Mouse (Mus musculus) heart, postnatal 25 days (tissue): ENCODE measurements around the gene Cckbr. TPM values are rescaled to one million over a fixed set of nuclear protein-coding genes. Genes with fewer than 3 reads are reported as not detected.

ENCODE experiments used
- DNase-seq: peaks from one replicate; pipeline ENCODE4 v3.0.0; 2022; ENCODE audit warnings: low spot score
- intact Hi-C: fragments of 180-260 bp; cut with DNase I; formaldehyde crosslinking; loops from one replicate; pipeline ENCODE4 v1.15.1; 2025
- total RNA-seq, 2 experiments: library from RNA; stranded (reverse); gene quantifications; 2 replicates each; pipeline ENCODE4 v1.2.3; 2021

The Cckbr gene
- total RNA-seq, 2 experiments from 2014 or later, result not detected

DNA sequence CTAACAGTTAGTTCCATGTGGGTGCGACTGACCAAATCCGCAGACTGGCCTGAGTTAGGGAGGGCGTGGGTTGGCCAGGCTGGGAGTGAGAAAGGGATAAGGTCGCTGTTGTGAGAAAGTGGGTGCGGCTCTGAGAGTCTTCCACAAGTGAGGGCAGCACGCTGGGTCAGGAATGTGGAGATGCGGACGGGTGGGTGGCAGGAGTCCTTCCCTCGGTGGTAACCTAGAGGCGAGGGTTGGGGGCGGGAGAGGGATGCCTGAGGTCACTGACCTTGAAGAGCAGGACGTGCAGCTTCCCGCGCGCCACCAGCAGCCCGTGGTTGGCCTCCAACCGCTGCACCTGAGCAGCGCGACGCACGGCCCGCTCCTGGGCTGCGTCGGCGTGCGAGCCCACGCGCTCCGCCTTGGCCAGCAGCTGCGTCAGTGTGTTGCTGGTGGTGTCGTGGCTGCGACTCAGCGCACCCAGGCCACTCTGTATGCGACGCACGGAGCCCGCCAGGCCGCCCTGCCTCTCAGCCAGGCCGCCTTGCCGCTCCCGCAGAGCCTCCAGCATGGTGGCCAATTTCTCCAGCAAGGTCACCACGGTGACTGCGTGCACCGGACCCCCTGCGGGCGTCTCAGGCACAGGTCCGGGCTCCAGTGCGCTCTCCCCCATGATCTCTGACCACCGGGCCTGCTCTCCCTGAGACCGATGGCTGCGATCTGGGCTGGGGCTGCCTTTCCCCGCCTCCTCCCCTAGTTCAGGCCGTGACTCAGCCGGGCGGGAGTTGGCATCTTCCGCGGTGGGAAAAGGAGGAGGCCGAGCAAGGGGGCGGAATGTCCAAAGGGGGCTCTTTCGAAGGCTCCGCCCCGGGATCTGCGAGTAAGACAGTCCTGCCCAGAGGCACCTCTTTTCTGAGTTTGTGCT, 56.2 kb downstream of the Cckbr start, which contains the start of gene Cavin3:
Cavin3 (minus strand) TSS at position 796 of the 907 bp plus-strand sequence.
- intact Hi-C loops, result loop anchor here (5.0 kb wide), 1 partner anchor 256 kb away; the partner anchor contains the start of genes Ilk and Rrp8
- DNase-seq, result peak; percentile 89

- peak; percentile 63 for DNase-seq
- intact Hi-C loops, result loop anchor here (5.0 kb wide), 1 partner anchor 255 kb away; the partner anchor contains the start of genes Ilk and Rrp8
These were observed 56.9 kb downstream of the Cckbr start for GRCm38 (mm10) chr7:105482426-105482825.

DNA sequence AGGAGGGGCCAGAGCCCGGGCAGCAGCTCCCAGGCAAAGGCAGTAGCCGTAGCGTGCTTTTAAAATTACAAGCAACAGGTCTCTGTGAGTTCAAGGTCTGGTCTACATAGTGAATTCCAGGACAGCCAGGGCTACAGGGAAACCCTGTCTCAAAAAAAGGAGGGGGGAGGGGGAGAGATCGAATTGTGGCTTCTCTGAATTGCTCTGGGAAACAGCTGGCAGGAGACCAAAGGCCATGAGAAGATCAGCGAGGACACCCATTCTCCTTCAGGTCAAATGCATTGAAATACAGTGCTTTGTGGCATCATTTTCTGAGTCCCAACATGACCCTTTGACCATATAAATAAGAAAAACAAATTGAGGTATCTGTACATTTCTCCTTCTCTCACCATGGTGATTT, 59.5 kb downstream of the Cckbr start:
- DNase-seq, result no peak
- intact Hi-C loops, result no loop called here

- no peak for DNase-seq
- intact Hi-C loops, result no loop called here
These were observed 61.8 kb downstream of the Cckbr start for GRCm38 (mm10) chr7:105487104-105487876.

DNA sequence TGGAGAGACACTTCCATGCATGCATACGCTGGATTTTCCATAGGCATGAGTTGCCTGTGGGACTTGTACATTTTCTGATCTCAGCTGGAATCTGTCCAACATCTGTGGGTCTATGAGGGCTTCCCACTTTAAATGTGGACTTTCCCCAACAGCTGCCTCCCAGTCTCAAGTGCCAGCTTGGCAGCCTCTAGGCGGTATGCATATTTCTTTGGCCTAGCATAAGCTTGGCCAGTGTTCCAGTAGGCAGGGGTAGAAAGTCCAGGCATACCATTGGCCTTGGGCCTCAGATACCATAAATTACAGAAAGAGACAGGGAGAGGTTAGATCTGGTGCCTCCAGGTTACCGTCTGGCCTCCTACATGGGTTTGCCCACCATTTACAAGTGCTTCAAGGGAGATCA, 72.3 kb downstream of the Cckbr start:
- DNase-seq, result no peak
- intact Hi-C loops, result no loop called here

DNA sequence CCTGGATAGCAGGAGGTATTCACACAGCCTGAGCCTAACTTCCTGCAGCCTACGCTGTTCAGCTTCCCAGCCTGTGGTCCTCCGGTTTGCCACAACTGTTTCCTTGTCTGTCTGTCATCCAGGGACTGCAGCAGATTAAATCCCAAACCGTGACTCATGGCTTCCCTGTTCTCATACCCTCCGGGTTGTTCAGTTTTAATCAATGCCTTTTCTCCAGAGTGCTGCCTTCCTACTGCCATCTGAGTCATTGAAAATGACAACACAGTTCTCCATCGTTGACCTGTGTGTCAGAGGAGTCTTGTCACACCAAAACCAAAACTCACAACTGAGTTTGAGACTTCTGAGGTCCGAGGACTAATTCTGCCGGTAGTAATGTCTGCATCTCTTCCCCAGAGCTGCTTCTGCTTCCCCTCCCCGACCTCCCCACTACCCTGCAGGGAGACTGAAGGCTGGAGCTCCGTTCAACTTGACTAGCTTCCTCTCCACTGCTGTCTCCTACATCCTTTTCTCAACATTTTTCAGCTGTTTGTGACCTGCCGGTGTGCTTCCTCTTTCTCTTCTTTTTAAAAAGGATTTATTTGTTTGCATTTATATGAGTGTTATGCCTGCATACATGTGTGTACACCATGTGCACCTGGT, 73.4 kb downstream of the Cckbr start:
- intact Hi-C loops, result no loop called here
- DNase-seq, result no peak

GRCm38 (mm10) chr7:105499676-105500075, 74.1 kb downstream of the Cckbr start:
- intact Hi-C loops, result no loop called here
- no peak for DNase-seq

DNA sequence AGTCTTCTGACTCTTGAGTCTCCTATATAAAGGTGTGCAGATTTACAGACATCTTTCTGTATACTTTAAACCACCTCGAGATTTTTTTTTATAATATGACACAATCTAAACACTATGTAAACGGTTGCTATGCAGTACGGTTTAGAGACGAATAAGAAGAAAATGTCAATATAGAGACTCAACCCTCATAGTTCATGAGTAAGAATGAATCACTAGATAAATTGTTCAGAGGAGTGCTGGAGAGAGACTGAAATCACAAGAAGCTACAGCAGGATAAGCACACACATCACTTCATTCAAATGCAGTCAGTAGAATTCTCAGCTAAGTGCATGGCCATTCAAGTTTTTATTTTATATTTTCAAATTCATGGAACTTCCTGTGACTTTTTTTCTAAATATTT, 76.5 kb downstream of the Cckbr start:
- no peak for DNase-seq
- intact Hi-C loops, result no loop called here

DNA sequence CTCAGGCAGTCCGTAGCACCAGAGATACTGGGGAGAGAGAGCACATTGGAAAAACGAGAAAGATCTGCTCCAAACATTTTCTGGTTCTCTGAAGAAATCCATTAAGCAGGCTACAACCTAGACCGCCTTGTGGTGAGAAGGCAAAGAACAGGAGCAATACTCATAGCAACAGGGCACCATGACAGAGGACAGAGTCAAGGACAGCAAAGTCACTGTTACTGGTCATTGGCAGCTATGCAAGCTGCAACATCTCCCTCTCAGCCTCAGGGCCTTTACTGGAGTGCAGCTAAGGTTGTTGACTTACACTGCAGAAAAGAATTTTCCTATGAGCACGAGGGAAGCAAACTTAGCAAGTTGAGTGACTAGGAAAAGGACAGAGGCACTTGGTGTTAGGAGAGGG, 81.7 kb downstream of the Cckbr start:
- no peak for DNase-seq
- intact Hi-C loops, result no loop called here

- intact Hi-C loops, result no loop called here
- DNase-seq, result no peak
These were observed 84.6 kb downstream of the Cckbr start for GRCm38 (mm10) chr7:105510143-105510542.

- intact Hi-C loops, result loop anchor here (2.0 kb wide), 1 partner anchor 343 kb away; no protein-coding TSS in a partner anchor
- DNase-seq, result no peak
These were observed 88.3 kb downstream of the Cckbr start for GRCm38 (mm10) chr7:105513845-105514291.

DNA sequence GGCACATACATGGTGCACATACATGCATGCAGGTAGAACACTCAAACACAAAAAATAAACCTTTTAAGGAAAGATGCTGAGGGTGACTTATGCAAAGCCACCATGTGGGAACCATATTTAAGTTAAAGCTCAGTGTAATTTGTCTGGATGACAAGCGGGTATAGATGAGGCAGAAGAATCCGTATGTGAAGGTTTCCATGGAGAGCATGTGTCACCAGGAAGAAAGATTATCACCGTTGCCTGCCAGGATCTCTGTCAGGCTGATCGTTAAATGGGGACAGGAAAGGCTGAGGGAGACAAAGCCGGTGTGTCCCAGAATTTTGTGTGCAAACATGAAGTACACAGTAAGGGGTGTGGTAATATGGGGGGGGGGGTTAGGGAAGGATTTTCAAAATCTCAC, 89.0 kb downstream of the Cckbr start:
- intact Hi-C loops, result loop anchor here (2.0 kb wide), 1 partner anchor 344 kb away; no protein-coding TSS in a partner anchor
- no peak for DNase-seq

DNA sequence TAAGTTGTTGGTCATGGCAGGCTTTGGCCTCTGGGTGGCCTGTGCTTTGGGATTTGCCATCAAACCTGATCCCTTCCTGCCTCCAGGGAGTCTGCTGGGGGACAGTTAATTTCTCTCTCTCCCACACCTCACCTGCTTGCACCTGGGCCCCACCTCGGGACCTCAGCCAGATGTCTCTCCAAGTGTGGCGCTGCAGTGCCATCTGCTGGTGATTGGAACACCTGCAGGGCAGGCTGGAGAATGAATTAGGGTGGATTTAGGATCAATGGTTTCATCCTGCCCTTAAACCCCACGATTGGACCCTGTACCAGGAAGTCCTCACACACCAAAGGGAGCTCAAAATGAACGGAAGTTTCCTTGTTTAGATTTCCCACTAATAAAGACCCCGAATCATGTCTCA, 89.6 kb downstream of the Cckbr start:
- DNase-seq, result peak; percentile 7
- intact Hi-C loops, result loop anchor here (2.0 kb wide), 1 partner anchor 344 kb away; no protein-coding TSS in a partner anchor

DNA sequence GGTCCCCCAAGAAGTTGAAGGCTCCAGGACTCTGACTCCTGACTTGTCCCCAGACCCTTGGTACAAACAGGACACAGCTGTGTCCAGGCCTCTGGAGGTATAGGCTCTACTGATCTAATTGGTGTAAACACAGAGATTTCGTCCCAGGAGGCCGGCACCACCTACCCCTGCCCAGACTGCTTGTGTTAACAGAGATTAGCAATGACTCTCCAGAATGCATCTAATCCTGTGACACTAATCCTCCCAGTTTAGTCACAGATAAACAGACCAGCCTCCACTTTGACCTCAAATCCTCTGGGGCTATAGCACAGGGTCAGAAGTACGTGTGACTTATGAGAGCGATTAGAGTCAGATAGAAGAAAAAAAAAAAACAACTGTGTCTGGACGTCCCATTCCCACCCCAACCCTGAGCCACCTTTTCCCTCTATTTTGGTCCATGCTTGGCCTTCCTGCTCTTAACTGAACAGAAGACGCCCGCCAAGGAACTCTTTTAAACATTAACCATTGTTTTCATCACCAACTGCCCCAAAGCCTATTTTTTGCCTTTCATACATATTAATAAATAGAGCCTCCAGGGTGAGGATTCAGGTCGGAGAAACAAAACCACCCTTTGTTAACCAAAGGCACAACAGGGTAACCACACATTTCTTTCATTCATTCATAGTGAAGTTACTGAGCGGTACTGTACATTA, 91.3 kb downstream of the Cckbr start:
- intact Hi-C loops, result loop anchor here (1.0 kb wide), 1 partner anchor 105 kb away; no protein-coding TSS in a partner anchor
- no peak for DNase-seq

GRCm38 (mm10) chr7:105519336-105519735, 93.8 kb downstream of the Cckbr start:
- intact Hi-C loops, result no loop called here
- no peak for DNase-seq

- intact Hi-C loops, result no loop called here
- DNase-seq, result no peak
These were observed 94.2 kb downstream of the Cckbr start for GRCm38 (mm10) chr7:105519771-105520170.

DNA sequence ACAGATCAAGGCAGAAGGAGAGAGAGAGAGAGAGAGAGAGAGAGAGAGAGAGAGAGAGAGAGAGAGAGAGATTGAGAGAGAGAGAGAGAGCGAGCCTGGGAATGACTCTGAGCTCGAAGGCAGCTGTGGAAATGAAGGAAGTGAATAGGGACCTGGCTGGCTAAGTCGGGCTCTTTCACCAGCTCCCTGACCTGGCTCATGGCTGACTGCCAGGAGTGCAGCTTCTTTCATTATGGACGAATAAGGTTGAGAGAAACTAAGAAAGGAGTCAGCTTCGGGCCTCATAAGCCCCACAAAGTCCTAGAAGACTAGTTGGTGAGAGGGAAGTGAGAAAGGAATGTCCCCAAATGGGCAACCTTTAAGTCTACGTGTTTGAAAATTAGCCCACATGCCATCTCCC, 94.7 kb downstream of the Cckbr start:
- intact Hi-C loops, result no loop called here

More for the DNA sequence above, 94.7 kb downstream of the Cckbr start:
- DNase-seq, result no peak
